Mouse (Mus musculus) heart, adult 2 months (tissue): ENCODE measurements around the gene Mpzl2.

Source experiments
- CTCF ChIP-seq: fragments of 200-600 bp; IDR thresholded peaks from 2 replicates; pipeline ENCODE4 v1.8.1; 2022; ENCODE audit warnings: antibody characterized with exemption, mild to moderate bottlenecking, moderate library complexity
- EP300 ChIP-seq: fragments of 200-500 bp; IDR thresholded peaks from 2 replicates; pipeline ENCODE4 v1.6.1; 2011; ENCODE audit warnings: low read depth, low read length, control low read depth; ENCODE audit not compliant: insufficient read depth
- POLR2A ChIP-seq: fragments of 200-500 bp; IDR thresholded peaks from 2 replicates; pipeline ENCODE4 v1.6.1; 2011; ENCODE audit warnings: mild to moderate bottlenecking, low read depth, low read length, control low read depth; ENCODE audit not compliant: insufficient read depth

- TF ChIP-seq POLR2A (no peak), EP300 (no peak), CTCF (no peak)
Measured at GRCm38 (mm10) chr9:44992271-44992670, 47.3 kb upstream of the Mpzl2 start.
